ENCODE assay signal across 8 mouse cellular contexts in the genomic region with DNA sequence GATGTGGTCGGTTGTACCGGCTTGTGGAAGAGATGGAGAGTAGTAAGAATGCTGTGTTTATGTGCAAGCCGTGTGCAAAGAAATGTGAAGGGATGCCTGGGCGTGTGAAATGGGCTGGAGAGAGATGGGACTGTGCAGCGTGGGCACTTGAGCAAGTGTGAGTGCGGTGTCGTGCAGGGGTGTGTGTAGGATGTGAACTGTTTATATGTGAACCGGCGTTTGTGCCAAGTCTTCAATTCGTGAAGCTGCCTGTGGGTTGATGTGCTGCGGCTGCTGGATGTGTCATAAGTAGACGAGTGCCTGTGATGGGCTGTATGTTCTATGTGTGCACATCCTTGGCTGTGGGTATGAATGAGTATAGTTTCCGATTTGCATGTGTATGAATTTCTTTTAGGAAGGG.
DNase-seq lines count a peak whose midpoint lies in the region; ATAC-seq and TF ChIP-seq lines count a peak whose summit lies in the region.

No protein-coding gene starts in this region.

- H3K9ac ChIP-seq in forebrain, embryonic 11.5 days (ENCODE audit: low read length): no peak overlapping the region
- no peak overlapping the region; the same call in 1 of the 2 replicates for H3K9ac ChIP-seq in neural tube, embryonic 14.5 days (replicated peaks; ENCODE audit: low read depth, low read length)

- H3K4me3 ChIP-seq in forebrain, embryonic 11.5 days (ENCODE audit: low read depth, low read length): peak overlapping the region; percentile 50
- peak overlapping the region; percentile 60 for H3K4me3 ChIP-seq in neural tube, embryonic 14.5 days (ENCODE audit: low read depth, low read length)
- no peak overlapping the region for H3K4me3 ChIP-seq in thymus, adult 2 months (ENCODE audit: control insufficient read depth, insufficient read depth, low read length)

- H3K9me3 ChIP-seq in forebrain, embryonic 11.5 days (ENCODE audit: control insufficient read depth, low read length): no peaks in the 10 kb centered on the region
- no peaks in the 10 kb centered on the region for H3K9me3 ChIP-seq in neural tube, embryonic 14.5 days (ENCODE audit: control insufficient read depth, low read length)

- WGBS in forebrain, embryonic 11.5 days: 15% methylated on average over 13 of the region's 13 CpGs
- 6% methylated on average over 13 of the region's 13 CpGs for WGBS in neural tube, embryonic 14.5 days
- 22% methylated on average over 13 of the region's 13 CpGs for WGBS in thymus, adult 2 months

- peak overlapping the region; percentile 96 for H3K4me2 ChIP-seq in forebrain, embryonic 11.5 days (ENCODE audit: low read depth, low read length, severe bottlenecking)
- H3K4me2 ChIP-seq in neural tube, embryonic 14.5 days (ENCODE audit: low read depth, low read length): peak overlapping the region; percentile 77

- TF ChIP-seq CTCF in thymus, adult 2 months (IDR thresholded peaks at IDR 0.05; ENCODE audit: borderline replicate concordance, control insufficient read depth, extremely low read depth, insufficient read depth, low read length, poor library complexity): no peak

- ATAC-seq in forebrain, embryonic 11.5 days (replicated peaks; ENCODE audit: low FRiP score): peak; percentile 22; the same call in 1 of the 2 replicates
- ATAC-seq in neural tube, embryonic 14.5 days (ENCODE audit: low read depth): peak; percentile 49; the same call in 1 of the 2 replicates

- no peak overlapping the region for H3K27ac ChIP-seq in forebrain, embryonic 11.5 days (ENCODE audit: low read depth, low read length)
- H3K27ac ChIP-seq in neural tube, embryonic 14.5 days (ENCODE audit: low read depth, low read length): no peak overlapping the region; the same call in 1 of the 2 replicates
- no peak overlapping the region for H3K27ac ChIP-seq in thymus, adult 2 months (ENCODE audit: control insufficient read depth, insufficient read depth, low read length)

- peaks cover 3% of the 10 kb centered on the region; the same call in 1 of the 2 replicates for H3K4me1 ChIP-seq in forebrain, embryonic 11.5 days (replicated peaks; ENCODE audit: control insufficient read depth, insufficient read depth, low read length)
- peaks cover 11% of the 10 kb centered on the region; the same call in 1 of the 2 replicates for H3K4me1 ChIP-seq in neural tube, embryonic 14.5 days (ENCODE audit: control insufficient read depth, insufficient read depth, low read length)
- no peaks in the 10 kb centered on the region for H3K4me1 ChIP-seq in thymus, adult 2 months (replicated peaks; ENCODE audit: control insufficient read depth, insufficient read depth, low read length)

- no peaks in the 10 kb centered on the region for H3K36me3 ChIP-seq in forebrain, embryonic 11.5 days (ENCODE audit: control insufficient read depth, insufficient read depth, low read length)
- no peaks in the 10 kb centered on the region for H3K36me3 ChIP-seq in neural tube, embryonic 14.5 days (ENCODE audit: control insufficient read depth, insufficient read depth, low read length)
- no peaks in the 10 kb centered on the region for H3K36me3 ChIP-seq in thymus, adult 2 months (ENCODE audit: control insufficient read depth, insufficient read depth, low read length)

- TF ChIP-seq POLR2A in thymus, adult 2 months (IDR thresholded peaks at IDR 0.05; ENCODE audit: control insufficient read depth, extremely low read depth, insufficient read depth, low read length, poor library complexity): no peak

- peak; percentile 32 to 71 for DNase-seq in layer of hippocampus, adult 18-20 months (ENCODE audit: low spot score in 2 of 2)
- no peak for DNase-seq in layer of hippocampus, postnatal 10 days (ENCODE audit: low spot score in 2 of 2)
- DNase-seq in forebrain, embryonic 11.5 days (ENCODE audit: low spot score): no peak
- peak; percentile 65 for DNase-seq in layer of hippocampus, adult 9-11 months
- no peak for DNase-seq in thymus, adult 2 months
- no peak for DNase-seq in ovary, adult 18-20 months (ENCODE audit: low spot score)
- no peak for DNase-seq in embryo, embryonic 10 days (ENCODE audit: low spot score)

- peaks cover 12% of the 10 kb centered on the region for H3K27me3 ChIP-seq in forebrain, embryonic 11.5 days (ENCODE audit: control insufficient read depth, insufficient read depth, low read length)
- 0 out of 2 replicates have a peak, but pooled peaks cover 4% of the 10 kb centered on the region for H3K27me3 ChIP-seq in neural tube, embryonic 14.5 days (ENCODE audit: control insufficient read depth, insufficient read depth, low read length)
- no peaks in the 10 kb centered on the region; the same call in 1 of the 2 replicates for H3K27me3 ChIP-seq in thymus, adult 2 months (ENCODE audit: control insufficient read depth, insufficient read depth, low read length)

Comparison
In these comparisons a context has a peak if more than half of its experiments do, and no peak if none do; other contexts are left out.
1. DNase-seq: peak in layer of hippocampus, adult 18-20 months (2 of 2) and layer of hippocampus, adult 9-11 months (single experiment); none in layer of hippocampus, postnatal 10 days (0 of 2), forebrain, embryonic 11.5 days (single experiment), thymus, adult 2 months (single experiment), ovary, adult 18-20 months (single experiment) and embryo, embryonic 10 days (single experiment).